Mouse (Mus musculus): ENCODE results near the gene Prune2. TPM values are rescaled to one million over a fixed set of nuclear protein-coding genes. Genes with fewer than 3 reads are reported as not detected.

Prune2 gene
- polyA plus RNA-seq, 1 experiment from 2014 or later: 4.1 TPM

GRCm38 (mm10) chr19:17136677-17137460, 181.0 kb downstream of the Prune2 start:
- Histone ChIP-seq H3K4me1 (replicated peaks; ENCODE audit: control insufficient read depth, insufficient read depth, low read length) (no peaks in the 10 kb centered on the region), H3K4me3 (replicated peaks; ENCODE audit: low read length) (peak overlapping the region; percentile 49), H3K27ac (ENCODE audit: low read length) (no peak overlapping the region), H3K9me3 (ENCODE audit: control insufficient read depth, low read length) (no peaks in the 10 kb centered on the region), H3K9ac (replicated peaks; ENCODE audit: low read depth, low read length) (peak overlapping the region; percentile 54), H3K36me3 (ENCODE audit: control insufficient read depth, insufficient read depth) (no peaks in the 10 kb centered on the region), H3K27me3 (replicated peaks; ENCODE audit: control insufficient read depth, insufficient read depth, low read length) (no peaks in the 10 kb centered on the region), H3K4me2 (ENCODE audit: low read length) (peak overlapping the region; percentile 64)
- 15% methylated on average over 21 of the region's 21 CpGs for WGBS
- ATAC-seq: peak; percentile 96

GRCm38 (mm10) chr19:17137656-17138055, 181.7 kb downstream of the Prune2 start:
- Histone ChIP-seq H3K4me1 (replicated peaks; ENCODE audit: control insufficient read depth, insufficient read depth, low read length) (no peaks in the 10 kb centered on the region), H3K27me3 (replicated peaks; ENCODE audit: control insufficient read depth, insufficient read depth, low read length) (no peaks in the 10 kb centered on the region), H3K9ac (replicated peaks; ENCODE audit: low read depth, low read length) (no peak overlapping the region), H3K9me3 (ENCODE audit: control insufficient read depth, low read length) (no peaks in the 10 kb centered on the region), H3K4me3 (replicated peaks; ENCODE audit: low read length) (no peak overlapping the region), H3K27ac (ENCODE audit: low read length) (no peak overlapping the region), H3K4me2 (ENCODE audit: low read length) (no peak overlapping the region), H3K36me3 (ENCODE audit: control insufficient read depth, insufficient read depth) (no peaks in the 10 kb centered on the region)
- 42% methylated on average over 2 of the region's 2 CpGs for WGBS
- ATAC-seq: no peak

GRCm38 (mm10) chr19:17138144-17138915, 182.4 kb downstream of the Prune2 start:
- H3K4me1 ChIP-seq (replicated peaks; ENCODE audit: control insufficient read depth, insufficient read depth, low read length): no peaks in the 10 kb centered on the region
- no peaks in the 10 kb centered on the region for H3K36me3 ChIP-seq (ENCODE audit: control insufficient read depth, insufficient read depth)
- no peak overlapping the region for H3K27ac ChIP-seq (ENCODE audit: low read length)
- H3K9ac ChIP-seq (replicated peaks; ENCODE audit: low read depth, low read length): no peak overlapping the region
- no peak overlapping the region for H3K4me2 ChIP-seq (ENCODE audit: low read length)
- no peaks in the 10 kb centered on the region for H3K9me3 ChIP-seq (ENCODE audit: control insufficient read depth, low read length)
- no peak for ATAC-seq
- no peak overlapping the region for H3K4me3 ChIP-seq (replicated peaks; ENCODE audit: low read length)
- WGBS: 20% methylated on average over 10 of the region's 10 CpGs
- H3K27me3 ChIP-seq (replicated peaks; ENCODE audit: control insufficient read depth, insufficient read depth, low read length): no peaks in the 10 kb centered on the region

- H3K9ac ChIP-seq (replicated peaks; ENCODE audit: low read depth, low read length): no peak overlapping the region
- ATAC-seq: no peak
- no peak overlapping the region for H3K4me3 ChIP-seq (replicated peaks; ENCODE audit: low read length)
- H3K27ac ChIP-seq (ENCODE audit: low read length): no peak overlapping the region
- no peaks in the 10 kb centered on the region for H3K4me1 ChIP-seq (replicated peaks; ENCODE audit: control insufficient read depth, insufficient read depth, low read length)
- 90% methylated on average over 12 of the region's 12 CpGs for WGBS
- H3K4me2 ChIP-seq (ENCODE audit: low read length): no peak overlapping the region
- H3K27me3 ChIP-seq (replicated peaks; ENCODE audit: control insufficient read depth, insufficient read depth, low read length): no peaks in the 10 kb centered on the region
- no peaks in the 10 kb centered on the region for H3K36me3 ChIP-seq (ENCODE audit: control insufficient read depth, insufficient read depth)
- H3K9me3 ChIP-seq (ENCODE audit: control insufficient read depth, low read length): no peaks in the 10 kb centered on the region
These were observed 184.3 kb downstream of the Prune2 start for GRCm38 (mm10) chr19:17140016-17140914.

GRCm38 (mm10) chr19:17143245-17143644, 187.3 kb downstream of the Prune2 start:
- Histone ChIP-seq H3K9ac (replicated peaks; ENCODE audit: low read depth, low read length) (no peak overlapping the region), H3K4me3 (replicated peaks; ENCODE audit: low read length) (no peak overlapping the region), H3K4me1 (replicated peaks; ENCODE audit: control insufficient read depth, insufficient read depth, low read length) (no peaks in the 10 kb centered on the region), H3K36me3 (ENCODE audit: control insufficient read depth, insufficient read depth) (no peaks in the 10 kb centered on the region), H3K9me3 (ENCODE audit: control insufficient read depth, low read length) (no peaks in the 10 kb centered on the region), H3K4me2 (ENCODE audit: low read length) (no peak overlapping the region), H3K27ac (ENCODE audit: low read length) (no peak overlapping the region), H3K27me3 (replicated peaks; ENCODE audit: control insufficient read depth, insufficient read depth, low read length) (no peaks in the 10 kb centered on the region)
- ATAC-seq: no peak
- WGBS: 97% methylated on average over 2 of the region's 2 CpGs

GRCm38 (mm10) chr19:17144205-17144604, 188.3 kb downstream of the Prune2 start:
- 77% methylated on average over 6 of the region's 6 CpGs for WGBS
- H3K4me1 ChIP-seq (replicated peaks; ENCODE audit: control insufficient read depth, insufficient read depth, low read length): no peaks in the 10 kb centered on the region
- no peaks in the 10 kb centered on the region for H3K27me3 ChIP-seq (replicated peaks; ENCODE audit: control insufficient read depth, insufficient read depth, low read length)
- H3K4me3 ChIP-seq (replicated peaks; ENCODE audit: low read length): no peak overlapping the region
- no peaks in the 10 kb centered on the region for H3K36me3 ChIP-seq (ENCODE audit: control insufficient read depth, insufficient read depth)
- no peak overlapping the region for H3K27ac ChIP-seq (ENCODE audit: low read length)
- no peak overlapping the region for H3K9ac ChIP-seq (replicated peaks; ENCODE audit: low read depth, low read length)
- no peaks in the 10 kb centered on the region for H3K9me3 ChIP-seq (ENCODE audit: control insufficient read depth, low read length)
- ATAC-seq: no peak
- H3K4me2 ChIP-seq (ENCODE audit: low read length): no peak overlapping the region

GRCm38 (mm10) chr19:17150064-17150463, 194.1 kb downstream of the Prune2 start:
- Histone ChIP-seq H3K36me3 (ENCODE audit: control insufficient read depth, insufficient read depth) (no peaks in the 10 kb centered on the region), H3K4me2 (ENCODE audit: low read length) (no peak overlapping the region), H3K4me3 (replicated peaks; ENCODE audit: low read length) (no peak overlapping the region), H3K4me1 (replicated peaks; ENCODE audit: control insufficient read depth, insufficient read depth, low read length) (no peaks in the 10 kb centered on the region), H3K9me3 (ENCODE audit: control insufficient read depth, low read length) (no peaks in the 10 kb centered on the region), H3K27ac (ENCODE audit: low read length) (no peak overlapping the region), H3K9ac (replicated peaks; ENCODE audit: low read depth, low read length) (no peak overlapping the region), H3K27me3 (replicated peaks; ENCODE audit: control insufficient read depth, insufficient read depth, low read length) (no peaks in the 10 kb centered on the region)
- WGBS: 78% methylated on average over 7 of the region's 7 CpGs
- ATAC-seq: no peak

- H3K9ac ChIP-seq (replicated peaks; ENCODE audit: low read depth, low read length): no peak overlapping the region
- H3K4me2 ChIP-seq (ENCODE audit: low read length): no peak overlapping the region
- no peaks in the 10 kb centered on the region for H3K36me3 ChIP-seq (ENCODE audit: control insufficient read depth, insufficient read depth)
- no peak overlapping the region for H3K4me3 ChIP-seq (replicated peaks; ENCODE audit: low read length)
- no peaks in the 10 kb centered on the region for H3K9me3 ChIP-seq (ENCODE audit: control insufficient read depth, low read length)
- H3K4me1 ChIP-seq (replicated peaks; ENCODE audit: control insufficient read depth, insufficient read depth, low read length): no peaks in the 10 kb centered on the region
- H3K27ac ChIP-seq (ENCODE audit: low read length): no peak overlapping the region
- no peaks in the 10 kb centered on the region for H3K27me3 ChIP-seq (replicated peaks; ENCODE audit: control insufficient read depth, insufficient read depth, low read length)
- ATAC-seq: no peak
- 91% methylated on average over 6 of the region's 6 CpGs for WGBS
These were observed 195.9 kb downstream of the Prune2 start for GRCm38 (mm10) chr19:17151781-17152180.

- 83% methylated on average over 7 of the region's 7 CpGs for WGBS
- no peaks in the 10 kb centered on the region for H3K9me3 ChIP-seq (ENCODE audit: control insufficient read depth, low read length)
- no peak for ATAC-seq
- H3K4me3 ChIP-seq (replicated peaks; ENCODE audit: low read length): no peak overlapping the region
- H3K9ac ChIP-seq (replicated peaks; ENCODE audit: low read depth, low read length): no peak overlapping the region
- H3K4me2 ChIP-seq (ENCODE audit: low read length): no peak overlapping the region
- no peaks in the 10 kb centered on the region for H3K36me3 ChIP-seq (ENCODE audit: control insufficient read depth, insufficient read depth)
- H3K27ac ChIP-seq (ENCODE audit: low read length): no peak overlapping the region
- H3K27me3 ChIP-seq (replicated peaks; ENCODE audit: control insufficient read depth, insufficient read depth, low read length): no peaks in the 10 kb centered on the region
- H3K4me1 ChIP-seq (replicated peaks; ENCODE audit: control insufficient read depth, insufficient read depth, low read length): no peaks in the 10 kb centered on the region
These were observed 196.5 kb downstream of the Prune2 start for GRCm38 (mm10) chr19:17152461-17152860.
